Mouse (Mus musculus): Measurements from ENCODE around the gene Rhoq.

Rhoq gene

DNA sequence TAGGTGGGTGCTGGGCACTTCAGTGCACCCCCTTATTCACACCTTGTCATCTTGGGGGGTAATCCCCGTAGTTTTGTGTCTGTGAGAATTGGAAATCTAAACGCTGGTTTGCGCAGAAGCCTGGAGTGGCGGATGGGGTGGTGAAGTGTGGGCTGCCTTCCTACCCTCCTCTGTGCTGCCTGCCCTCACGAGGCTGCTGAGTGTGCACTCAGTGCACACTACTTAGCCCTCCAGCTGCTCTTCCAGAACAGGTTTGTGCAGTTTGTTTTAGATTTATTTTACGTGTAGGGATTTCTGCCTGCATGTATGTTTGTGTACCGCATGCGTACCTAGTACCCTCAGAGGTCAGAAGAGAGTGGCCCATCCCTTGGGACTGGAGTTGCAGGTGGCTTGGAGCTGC lies 28.4 kb downstream of the Rhoq start:
- DNase-seq (ENCODE audit: low read depth, low spot score): no peak

DNA sequence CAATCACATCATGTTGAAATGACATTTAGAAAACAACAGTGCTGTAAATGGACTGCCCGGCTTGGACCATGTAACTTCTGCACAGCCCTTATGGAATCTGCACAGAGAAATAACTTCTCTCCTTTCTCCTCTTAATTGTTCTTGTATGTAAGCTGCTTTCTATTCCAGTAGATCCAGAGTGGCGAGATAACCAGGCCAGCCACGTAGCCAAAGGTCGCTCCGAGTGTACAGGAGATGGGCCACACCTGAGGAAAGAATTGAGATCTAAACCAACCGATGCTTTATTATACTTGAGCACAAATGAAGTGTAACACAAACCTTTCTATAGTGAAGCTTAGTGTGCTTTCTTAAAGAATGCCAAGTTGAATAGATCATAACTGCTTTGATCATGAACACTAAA lies 34.4 kb downstream of the Rhoq start:
- DNase-seq (ENCODE audit: low read depth, low spot score): no peak

DNA sequence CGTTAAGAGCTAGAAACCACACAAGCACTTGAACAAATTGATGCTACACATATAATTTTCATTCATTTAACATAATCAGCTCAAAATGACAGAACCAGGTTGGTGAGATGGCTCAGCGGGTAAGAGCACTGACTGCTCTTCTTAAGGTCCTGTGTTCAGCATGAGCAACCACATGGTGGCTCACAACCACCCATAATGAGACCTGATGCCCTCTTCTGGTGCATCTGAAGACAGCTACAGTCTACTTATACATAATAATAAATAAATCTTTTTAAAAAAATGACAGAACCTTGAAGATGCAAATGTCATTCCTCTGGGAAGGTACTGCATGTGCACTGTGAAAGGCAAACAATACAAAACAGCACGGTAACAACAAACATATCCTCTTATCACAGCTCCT lies 46.1 kb downstream of the Rhoq start:
- no peak for DNase-seq (ENCODE audit: low read depth, low spot score)

DNA sequence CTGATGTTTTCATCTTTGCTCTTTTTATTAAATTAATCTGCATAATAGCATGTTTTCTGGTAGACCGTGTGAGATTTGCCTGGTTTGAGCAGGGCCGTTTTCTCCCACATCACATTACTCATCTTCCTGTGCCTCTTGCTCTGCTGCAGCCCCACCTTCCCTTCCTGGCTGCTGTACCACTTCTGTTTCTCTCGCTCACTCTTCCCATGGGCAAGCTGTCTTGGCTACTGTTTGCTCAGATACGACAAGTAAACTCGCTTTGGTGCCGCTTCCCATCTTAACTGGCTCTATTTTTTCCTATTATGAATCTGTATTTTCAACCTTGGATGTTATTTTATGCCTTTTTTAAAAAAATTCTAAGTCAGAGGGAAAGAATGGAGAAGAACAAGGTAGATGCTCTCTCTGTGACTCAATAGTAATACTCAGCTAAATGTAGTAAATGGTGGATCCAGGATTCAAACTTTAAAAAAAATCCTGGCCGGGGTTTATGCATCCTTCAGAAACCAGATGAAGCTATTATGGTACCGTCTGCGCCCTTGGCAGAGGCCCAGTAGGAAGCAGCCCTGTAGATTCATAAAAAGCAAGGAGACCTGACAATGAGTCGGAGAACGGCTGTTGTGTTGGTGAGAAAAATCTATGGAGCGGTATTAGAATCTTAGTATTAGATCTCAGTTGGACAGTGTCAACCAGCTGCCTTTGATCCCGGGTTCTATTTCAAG lies 48.6 kb downstream of the Rhoq start:
- no peak for DNase-seq (ENCODE audit: low read depth, low spot score)

DNA sequence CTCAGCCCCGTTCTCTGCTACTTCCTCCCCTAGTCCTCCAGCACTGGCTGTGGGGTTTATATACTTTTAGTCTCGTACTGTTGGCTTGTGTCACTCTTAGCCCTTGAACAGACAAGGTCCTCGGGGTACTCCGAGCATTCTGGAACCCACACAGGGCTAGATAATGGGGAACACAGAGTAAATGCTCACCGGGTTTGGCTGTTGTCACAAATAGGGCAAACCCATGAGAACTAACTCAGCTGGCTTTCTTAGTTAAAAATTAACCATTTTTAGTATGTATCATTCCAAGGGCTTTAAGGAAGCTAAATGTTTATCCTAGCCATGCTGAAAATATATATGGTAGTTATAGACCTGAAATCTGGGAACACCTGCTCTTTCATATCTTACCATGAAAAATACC lies 56.8 kb downstream of the Rhoq start:
- DNase-seq (ENCODE audit: low read depth, low spot score): no peak

DNA sequence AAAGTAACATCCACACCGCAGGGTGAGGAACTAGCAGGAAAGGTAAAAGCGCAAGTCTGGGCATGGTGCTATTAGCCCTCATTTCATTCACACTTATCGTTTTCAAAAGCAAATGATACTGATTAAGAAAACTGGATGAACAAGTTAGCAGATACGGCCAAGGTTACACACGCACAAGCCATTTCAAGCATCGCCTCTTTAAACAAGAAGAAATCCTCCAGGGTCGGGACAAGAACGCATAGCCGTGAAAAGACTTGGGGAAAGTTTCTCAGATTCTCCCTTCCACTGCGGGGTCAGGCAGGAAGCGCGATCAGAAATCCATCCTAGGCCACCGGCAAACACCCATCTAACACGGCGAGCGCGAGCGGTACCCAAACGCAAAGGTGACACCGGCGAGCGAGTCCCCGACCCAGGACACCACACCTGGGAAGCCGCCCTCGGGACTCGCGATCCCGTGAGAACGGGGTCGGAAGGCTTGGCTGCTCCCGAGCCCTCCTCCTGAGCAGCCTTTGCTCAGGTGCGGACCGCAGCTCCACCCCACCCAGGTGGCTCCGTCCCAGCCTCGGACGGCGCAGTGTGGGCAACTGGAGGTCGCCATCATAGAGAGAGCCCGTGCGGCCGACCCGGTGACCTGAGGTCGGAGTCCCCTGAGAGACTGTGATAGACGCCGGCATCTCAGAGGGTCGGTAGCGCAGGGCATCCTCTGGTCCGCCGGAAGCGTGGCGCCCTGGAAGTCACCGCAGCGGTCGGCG lies 61.8 kb downstream of the Rhoq start:
- DNase-seq (ENCODE audit: low read depth, low spot score): no peak

DNA sequence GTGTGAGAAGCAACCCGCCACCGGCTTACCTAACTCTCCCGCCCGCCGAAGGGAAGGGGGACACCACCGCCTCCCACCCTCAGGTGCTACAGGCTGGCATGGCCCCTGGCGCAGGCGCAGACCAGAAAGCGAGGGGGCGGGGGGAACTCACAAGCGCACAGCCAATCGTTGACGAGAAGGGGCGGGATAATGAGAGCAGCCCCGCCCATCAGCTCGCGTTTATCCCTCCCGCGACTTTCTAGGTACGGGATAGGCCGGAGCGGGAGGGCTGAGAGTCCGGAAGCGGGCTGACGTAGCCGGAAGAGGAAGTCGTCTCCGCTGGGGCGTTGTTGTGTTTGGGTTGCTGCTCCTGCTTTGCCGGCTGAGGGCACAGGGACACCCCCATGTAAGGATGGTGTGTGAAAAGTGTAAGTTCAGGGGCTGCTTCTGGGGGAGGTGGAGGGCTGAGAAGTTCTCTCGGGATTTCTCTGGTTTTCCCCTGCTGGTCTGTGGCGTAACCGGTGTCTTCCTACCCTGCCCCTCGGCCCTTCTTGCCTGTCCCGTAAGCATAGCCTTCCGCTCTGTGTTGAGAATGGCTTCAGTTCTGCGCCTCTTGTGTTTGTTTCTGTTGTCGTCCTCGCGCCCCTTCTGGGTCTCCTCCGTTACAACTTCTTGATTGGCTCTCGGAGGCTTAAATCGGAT lies 62.5 kb downstream of the Rhoq start, which contains the start of the genes Pigf and Cript:
TSS of gene Pigf (minus strand) at position 138 of the 681 bp plus-strand sequence.
TSS of gene Cript (plus strand) at position 282 of the 681 bp plus-strand sequence.
- peak; percentile 99 for DNase-seq (ENCODE audit: low read depth, low spot score)

DNA sequence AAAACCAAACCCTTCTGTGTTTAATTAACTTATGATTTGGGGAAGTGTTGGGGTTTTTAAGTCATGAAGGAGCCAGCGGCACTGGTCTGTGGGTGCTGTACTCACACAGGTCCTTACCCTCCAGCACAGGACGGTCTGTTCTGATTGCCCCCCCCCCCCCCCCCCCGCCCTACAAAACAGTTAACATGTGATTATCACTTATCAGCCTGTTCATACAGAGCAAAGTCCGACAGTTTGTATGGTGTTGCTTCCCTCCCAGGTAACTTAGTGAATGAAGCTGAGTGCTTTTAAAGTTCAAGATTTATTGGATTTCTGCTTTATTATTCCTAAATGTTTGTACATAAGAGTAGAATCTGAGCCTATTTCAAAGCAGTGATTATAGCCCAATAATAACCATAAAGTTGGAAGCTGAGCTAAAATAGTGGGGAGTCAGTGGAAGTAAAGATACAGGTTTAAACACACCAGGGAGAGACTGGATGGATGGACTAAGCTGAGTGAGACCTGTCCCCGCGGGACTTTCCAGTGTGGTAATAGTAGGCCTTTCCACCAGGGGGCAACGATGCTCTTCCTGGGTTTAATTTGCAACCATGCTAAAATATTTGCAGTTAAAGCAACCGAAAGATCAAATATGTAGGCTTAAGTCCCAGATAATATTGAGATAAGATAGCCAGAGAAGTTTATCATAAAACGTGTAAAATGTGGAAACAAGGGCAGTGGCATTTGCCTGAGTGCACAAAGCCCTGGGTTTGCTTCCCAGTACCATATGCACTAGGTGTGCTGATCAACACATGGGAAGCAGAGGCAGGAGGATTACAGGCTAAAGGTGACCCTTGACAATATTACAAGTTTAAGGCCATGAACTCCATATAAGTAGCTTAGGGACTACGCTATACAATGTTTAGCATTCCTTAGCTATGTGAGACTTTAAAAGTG lies 73.5 kb downstream of the Rhoq start:
- DNase-seq (ENCODE audit: low read depth, low spot score): peak; percentile 63

DNA sequence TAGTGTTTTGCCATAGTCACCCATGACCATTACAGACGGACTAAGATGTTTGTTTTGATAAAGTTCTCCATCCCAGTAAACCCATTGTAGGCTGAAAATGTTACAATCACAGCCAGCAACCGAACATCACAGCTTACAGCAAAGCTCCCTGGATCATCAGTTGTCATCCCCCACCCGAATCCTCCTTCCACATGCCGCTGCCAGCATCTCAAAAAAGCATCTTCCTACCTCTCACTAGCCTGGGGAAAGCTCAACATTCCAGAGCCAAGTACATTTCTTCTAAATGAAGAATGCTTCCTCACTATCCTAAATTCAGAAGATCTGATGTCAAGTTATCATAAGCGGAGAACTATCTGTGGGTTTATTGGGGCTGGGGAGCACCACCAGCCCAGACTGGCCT lies 75.6 kb downstream of the Rhoq start:
- no peak for DNase-seq (ENCODE audit: low read depth, low spot score)

DNA sequence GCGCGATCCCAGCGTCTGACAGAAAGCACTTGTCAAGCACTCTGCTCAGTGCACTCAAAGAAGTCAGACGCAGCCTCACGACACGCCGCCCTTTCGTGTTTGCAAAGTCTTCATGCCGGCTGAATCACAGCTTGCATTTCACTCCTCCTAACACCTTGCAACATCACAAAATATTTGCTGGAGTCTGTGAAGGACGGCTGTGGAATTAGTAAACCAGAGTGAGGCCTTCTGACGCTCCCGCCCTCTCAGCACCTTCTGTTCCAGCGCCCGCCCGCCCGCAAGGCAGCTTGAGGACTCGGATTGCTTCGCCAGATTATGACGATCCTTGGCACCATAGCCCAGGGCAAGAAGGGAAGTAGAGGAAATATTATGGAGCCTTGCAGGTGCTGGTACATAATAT lies 78.9 kb downstream of the Rhoq start:
- DNase-seq (ENCODE audit: low read depth, low spot score): no peak

DNA sequence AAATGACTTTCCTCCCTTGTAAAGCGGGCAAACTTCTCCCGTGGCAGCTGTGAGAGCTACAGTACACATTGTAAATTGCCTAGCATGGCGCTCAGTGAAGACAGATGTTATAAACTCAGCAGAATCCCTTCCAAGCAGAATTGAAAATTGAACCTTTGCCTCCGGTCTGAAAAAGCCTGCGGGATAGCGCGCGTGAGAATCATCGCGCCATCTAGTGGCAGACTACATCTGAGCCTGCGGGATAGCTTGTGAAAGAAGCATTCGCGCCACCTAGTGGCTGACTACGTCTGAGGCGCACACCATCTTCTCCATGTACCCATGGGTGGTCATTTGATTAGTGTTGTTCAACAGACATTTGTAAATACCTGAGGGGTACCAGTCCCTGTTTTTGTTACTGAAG lies 81.5 kb downstream of the Rhoq start:
- DNase-seq (ENCODE audit: low read depth, low spot score): peak; percentile 90

DNA sequence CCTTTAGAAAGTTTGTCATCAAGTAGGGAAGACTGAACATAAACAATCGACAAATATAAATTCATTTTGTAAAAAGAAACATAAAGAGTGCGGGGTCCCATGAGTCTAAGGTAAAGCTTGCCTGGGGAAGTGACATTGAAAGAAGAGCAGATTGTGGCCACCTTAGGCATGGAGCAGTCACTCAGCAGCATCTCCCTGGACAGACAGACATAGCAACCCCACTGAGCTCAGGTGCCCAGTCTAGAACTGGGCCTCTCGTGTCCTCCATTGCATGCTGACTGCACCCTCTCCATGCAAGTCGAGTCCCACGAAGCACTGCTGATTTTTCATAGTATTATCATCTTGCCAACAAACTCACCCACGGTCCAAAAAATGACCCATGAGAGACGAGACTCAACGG lies 81.9 kb downstream of the Rhoq start:
- DNase-seq (ENCODE audit: low read depth, low spot score): no peak

Data from CD4-positive helper T cell, adult 2 months (primary cell).